Mouse (Mus musculus) intestine, postnatal 0 days (tissue): ENCODE measurements at regions not wholly inside any gene's neighbourhood (a gene's known extent, or its start where the extent isn't known, plus 50 kb on each side); places are given as distances from the start of the nearest gene placed in this dataset.

ENCODE experiments used
- ATAC-seq: fragments of 200-750 bp; cut with Nextera tagmentation; 2 replicates; pipeline ENCODE4 v1.8.0; 2017; ENCODE audit warnings: mild to moderate bottlenecking, moderate TSS enrichment, moderate library complexity
- H3K27ac ChIP-seq: fragments of 300-500 bp; sonication (generic); 2 replicates; pipeline ENCODE4 v1.5.1; 2014; ENCODE audit warnings: mild to moderate bottlenecking, low read depth, low read length, moderate library complexity
- H3K27me3 ChIP-seq: fragments of 300-500 bp; sonication (generic); replicated peaks from 2 replicates; pipeline ENCODE4 v1.6.1; 2014; ENCODE audit warnings: low read length, mixed read lengths; ENCODE audit not compliant: control insufficient read depth, insufficient read depth
- H3K36me3 ChIP-seq: fragments of 300-500 bp; sonication (generic); 2 replicates; pipeline ENCODE4 v1.6.1; 2014; ENCODE audit warnings: mild to moderate bottlenecking, moderate library complexity; ENCODE audit not compliant: control insufficient read depth, insufficient read depth
- H3K4me1 ChIP-seq: fragments of 300-500 bp; sonication (generic); replicated peaks from 2 replicates; pipeline ENCODE4 v1.6.1; 2014; ENCODE audit warnings: antibody characterized with exemption, low read length, mixed read lengths; ENCODE audit not compliant: control insufficient read depth, insufficient read depth
- H3K4me2 ChIP-seq: fragments of 300-500 bp; sonication (generic); replicated peaks from 2 replicates; pipeline ENCODE4 v1.6.1; 2014; ENCODE audit warnings: low read depth, mild to moderate bottlenecking, moderate library complexity
- H3K4me3 ChIP-seq: fragments of 300-500 bp; sonication (generic); 2 replicates; pipeline ENCODE4 v1.5.1; 2014; ENCODE audit warnings: low read depth, low read length
- H3K9ac ChIP-seq: fragments of 300-500 bp; sonication (generic); 2 replicates; pipeline ENCODE4 v1.6.1; 2014; ENCODE audit warnings: mild to moderate bottlenecking, low read depth, low read length
- H3K9me3 ChIP-seq: fragments of 300-500 bp; sonication (generic); 2 replicates; pipeline ENCODE4 v1.6.1; 2016; ENCODE audit warnings: mixed run types; ENCODE audit not compliant: control insufficient read depth
- CTCF ChIP-seq: sonication (generic); IDR thresholded peaks from 2 replicates; pipeline ENCODE4 v1.5.1; 2016; ENCODE audit warnings: low read depth, mild to moderate bottlenecking, control low read depth, antibody characterized with exemption, moderate library complexity
- WGBS: fragments of 180-500 bp; shearing (Covaris S2); extraction: QIAGEN DNeasy Blood & Tissue Kit; methylation state at CpG from one replicate; pipeline ENCODE4 v1.1.7; 2014; 5-methylcytosine and 5-hydroxymethylcytosine counted together

GRCm38 (mm10) chr1:185067661-185068060 is 68.3 kb upstream of the Mark1 start:
- Histone ChIP-seq H3K9me3 (no peaks in the 10 kb centered on the region), H3K27me3 (no peaks in the 10 kb centered on the region), H3K9ac (no peak overlapping the region), H3K4me1 (no peaks in the 10 kb centered on the region; the same call in 1 of the 2 replicates), H3K27ac (no peak overlapping the region), H3K36me3 (no peaks in the 10 kb centered on the region), H3K4me2 (no peak overlapping the region), H3K4me3 (no peak overlapping the region)
- 43% methylated on average over 5 of the region's 5 CpGs for WGBS
- TF ChIP-seq CTCF = no peak
- ATAC-seq = no peak

- Histone ChIP-seq H3K27ac (no peak overlapping the region), H3K9ac (no peak overlapping the region), H3K27me3 (no peaks in the 10 kb centered on the region), H3K4me1 (no peaks in the 10 kb centered on the region), H3K4me3 (no peak overlapping the region), H3K36me3 (no peaks in the 10 kb centered on the region), H3K9me3 (no peaks in the 10 kb centered on the region), H3K4me2 (no peak overlapping the region)
- WGBS = 35% methylated on average over 3 of the region's 3 CpGs
- TF ChIP-seq CTCF = no peak
- ATAC-seq = no peak
Measured at GRCm38 (mm10) chr1:185065056-185065455, 65.7 kb upstream of the Mark1 start.

- WGBS = 62% methylated on average over 11 of the region's 11 CpGs
- H3K4me1 ChIP-seq = no peaks in the 10 kb centered on the region
- no peaks in the 10 kb centered on the region for H3K9me3 ChIP-seq
- TF ChIP-seq CTCF = no peak
- no peak overlapping the region for H3K9ac ChIP-seq
- no peak overlapping the region for H3K4me3 ChIP-seq
- H3K27me3 ChIP-seq = no peaks in the 10 kb centered on the region
- ATAC-seq = no peak
- H3K36me3 ChIP-seq = no peaks in the 10 kb centered on the region
- no peak overlapping the region for H3K27ac ChIP-seq
- H3K4me2 ChIP-seq = no peak overlapping the region
Measured at GRCm38 (mm10) chr1:185062103-185062502, 62.7 kb upstream of the Mark1 start.

GRCm38 (mm10) chr1:185057443-185057842 is 58.1 kb upstream of the Mark1 start:
- Histone ChIP-seq H3K4me2 (0 out of 2 replicates have a peak overlapping the region, but pooled peaks have one; percentile 3), H3K9me3 (no peaks in the 10 kb centered on the region), H3K4me1 (no peaks in the 10 kb centered on the region), H3K27ac (no peak overlapping the region), H3K4me3 (no peak overlapping the region), H3K36me3 (no peaks in the 10 kb centered on the region), H3K27me3 (no peaks in the 10 kb centered on the region), H3K9ac (no peak overlapping the region)
- WGBS = 67% methylated on average over 15 of the region's 15 CpGs
- no peak for TF ChIP-seq CTCF
- ATAC-seq = no peak

GRCm38 (mm10) chr1:185052700-185053099 is 53.3 kb upstream of the Mark1 start:
- no peak for TF ChIP-seq CTCF
- no peaks in the 10 kb centered on the region for H3K36me3 ChIP-seq
- H3K9ac ChIP-seq = no peak overlapping the region
- 79% methylated on average over 6 of the region's 6 CpGs for WGBS
- no peak overlapping the region for H3K27ac ChIP-seq
- no peak overlapping the region for H3K4me2 ChIP-seq
- H3K4me1 ChIP-seq = no peaks in the 10 kb centered on the region
- no peak overlapping the region for H3K4me3 ChIP-seq
- ATAC-seq = no peak
- H3K27me3 ChIP-seq = no peaks in the 10 kb centered on the region
- no peaks in the 10 kb centered on the region for H3K9me3 ChIP-seq

- TF ChIP-seq CTCF = no peak
- Histone ChIP-seq H3K4me2 (no peak overlapping the region), H3K4me1 (no peaks in the 10 kb centered on the region), H3K27ac (no peak overlapping the region), H3K9me3 (no peaks in the 10 kb centered on the region), H3K4me3 (no peak overlapping the region), H3K36me3 (no peaks in the 10 kb centered on the region), H3K9ac (no peak overlapping the region), H3K27me3 (no peaks in the 10 kb centered on the region)
- WGBS = 75% methylated on average over 2 of the region's 2 CpGs
- no peak for ATAC-seq
Measured at GRCm38 (mm10) chr1:185049980-185050379, 50.6 kb upstream of the Mark1 start.
